Mouse (Mus musculus) CH12.LX (cell line): Measurements from ENCODE around the gene Cdc20b. TPM values are rescaled to one million over a fixed set of nuclear protein-coding genes. Genes with fewer than 3 reads are reported as not detected.
A peak's percentile ranks its signal among the peaks of the same experiment; 100 is the strongest.

Source experiments
- DNase-seq: peaks from one replicate; pipeline ENCODE4 v3.0.0-alpha.2; 2013; ENCODE audit errors: extremely low read depth
- H3K27ac ChIP-seq: 2 replicates; pipeline ENCODE4 v1.5.1; 2012; ENCODE audit warnings: low read depth, mild to moderate bottlenecking, control low read depth, moderate library complexity; ENCODE audit not compliant: insufficient read depth
- H3K27me3 ChIP-seq: replicated peaks from 2 replicates; pipeline ENCODE3; 2012; ENCODE audit warnings: inconsistent platforms
- H3K36me3 ChIP-seq, 2 experiments: replicated peaks in 1 of 2; 2 replicates each; pipeline versions ENCODE3 to v1.6.1; 2012; ENCODE audit warnings: inconsistent platforms in 1 of 2, low read length in 1 of 2, mild to moderate bottlenecking in 1 of 2, mixed read lengths in 1 of 2, moderate library complexity in 1 of 2; ENCODE audit not compliant: control insufficient read depth in 1 of 2, insufficient read depth in 1 of 2
- H3K4me1 ChIP-seq, 2 experiments: 2 replicates each; pipeline ENCODE4 v1.6.1; 2012; ENCODE audit warnings: inconsistent platforms in 1 of 2, moderate library complexity in 1 of 2; ENCODE audit not compliant: insufficient read depth in 2 of 2, control insufficient read depth in 1 of 2
- H3K4me2 ChIP-seq: 2 replicates; pipeline ENCODE4 v1.6.1; 2012; ENCODE audit warnings: low read depth, mild to moderate bottlenecking, control low read depth; ENCODE audit not compliant: poor library complexity, insufficient read depth, severe bottlenecking
- H3K4me3 ChIP-seq, 3 experiments: fragments of 150-350 bp in 1 of 3; sonication (generic) in 1 of 3; replicated peaks in 1 of 3; 2 replicates each; pipeline versions ENCODE3 to v1.5.1; 2011 to 2012; ENCODE audit warnings: low read depth in 2 of 3, low read length in 2 of 3, mild to moderate bottlenecking in 2 of 3, moderate library complexity in 2 of 3, control low read depth in 1 of 3, improper control_type of control experiment in 1 of 3, inconsistent platforms in 1 of 3, mixed read lengths in 1 of 3; ENCODE audit not compliant: poor library complexity in 1 of 3
- H3K79me2 ChIP-seq: replicated peaks from 2 replicates; pipeline ENCODE4 v1.6.1; 2012; ENCODE audit warnings: mild to moderate bottlenecking, moderate library complexity; ENCODE audit not compliant: control insufficient read depth, poor library complexity, insufficient read depth, severe bottlenecking; ENCODE audit errors: extremely low read depth
- H3K9ac ChIP-seq: 2 replicates; pipeline ENCODE4 v1.6.1; 2012; ENCODE audit warnings: low read depth, mild to moderate bottlenecking, control low read depth, moderate library complexity; ENCODE audit not compliant: insufficient read depth
- H3K9me3 ChIP-seq: replicated peaks from 2 replicates; pipeline ENCODE3; 2012; ENCODE audit warnings: low read length, inconsistent platforms, mixed read lengths
- BHLHE40 ChIP-seq: IDR thresholded peaks from 2 replicates; pipeline ENCODE4 v1.6.1; 2011; ENCODE audit warnings: mild to moderate bottlenecking, low read depth, low read length, improper control_type of control experiment
- CHD1 ChIP-seq: IDR thresholded peaks from 2 replicates; pipeline ENCODE4 v1.6.1; 2012; ENCODE audit warnings: low read depth, low read length, improper control_type of control experiment, inconsistent platforms
- CTCF ChIP-seq, 2 experiments: IDR thresholded peaks in 1 of 2; conservative IDR thresholded peaks in 1 of 2; 2 replicates each; pipeline ENCODE4 v1.5.1; 2011 to 2012; ENCODE audit warnings: low read depth in 2 of 2, low read length in 2 of 2, improper control_type of control experiment in 1 of 2, inconsistent platforms in 1 of 2, mild to moderate bottlenecking in 1 of 2, moderate library complexity in 1 of 2
- E2F4 ChIP-seq: IDR thresholded peaks from 2 replicates; pipeline ENCODE4 v1.6.1; 2011; ENCODE audit warnings: low read depth, low read length, improper control_type of control experiment; ENCODE audit not compliant: insufficient replicate concordance
- EP300 ChIP-seq: IDR thresholded peaks from 2 replicates; pipeline ENCODE4 v1.6.1; 2011; ENCODE audit warnings: low read length, improper control_type of control experiment
- ETS1 ChIP-seq: conservative IDR thresholded peaks from 2 replicates; pipeline ENCODE4 v1.6.1; 2012; ENCODE audit warnings: low read depth, mild to moderate bottlenecking, inconsistent platforms, low read length, improper control_type of control experiment, moderate library complexity
- HCFC1 ChIP-seq: IDR thresholded peaks from 2 replicates; pipeline ENCODE4 v1.6.1; 2012; ENCODE audit warnings: low read depth, mild to moderate bottlenecking, inconsistent platforms, low read length, improper control_type of control experiment
- IRF4 ChIP-seq: IDR thresholded peaks from 2 replicates; pipeline ENCODE4 v1.6.1; 2014; ENCODE audit warnings: low read depth, mild to moderate bottlenecking, inconsistent platforms, low read length, improper control_type of control experiment
- JUN ChIP-seq: IDR thresholded peaks from 2 replicates; pipeline ENCODE4 v1.6.1; 2011; ENCODE audit warnings: low read depth, mild to moderate bottlenecking, low read length, improper control_type of control experiment, moderate library complexity; ENCODE audit not compliant: insufficient read depth
- JUND ChIP-seq: conservative IDR thresholded peaks from 2 replicates; pipeline ENCODE4 v1.6.1; 2011; ENCODE audit warnings: low read depth, low read length, improper control_type of control experiment
- KAT2A ChIP-seq: IDR thresholded peaks from 2 replicates; pipeline ENCODE4 v1.6.1; 2012; ENCODE audit warnings: low read length, improper control_type of control experiment, inconsistent platforms; ENCODE audit not compliant: insufficient replicate concordance
- MAX ChIP-seq: IDR thresholded peaks from 2 replicates; pipeline ENCODE4 v1.6.1; 2011; ENCODE audit warnings: low read length, improper control_type of control experiment
- MAZ ChIP-seq: IDR thresholded peaks from 2 replicates; pipeline ENCODE4 v1.6.1; 2012; ENCODE audit warnings: low read depth, mild to moderate bottlenecking, inconsistent platforms, low read length, improper control_type of control experiment, moderate library complexity
- MEF2A ChIP-seq: IDR thresholded peaks from 2 replicates; pipeline ENCODE4 v1.6.1; 2014; ENCODE audit warnings: low read depth, mild to moderate bottlenecking, inconsistent platforms, low read length, improper control_type of control experiment, borderline replicate concordance
- MXI1 ChIP-seq: IDR thresholded peaks from 2 replicates; pipeline ENCODE4 v1.6.1; 2011; ENCODE audit warnings: mild to moderate bottlenecking, low read depth, low read length, improper control_type of control experiment
- MYC ChIP-seq: IDR thresholded peaks from 2 replicates; pipeline ENCODE4 v1.6.1; 2011; ENCODE audit warnings: low read depth, mild to moderate bottlenecking, improper control_type of control experiment, low read length
- NELFE ChIP-seq: IDR thresholded peaks from 2 replicates; pipeline ENCODE4 v1.6.1; 2011; ENCODE audit warnings: low read depth, low read length, improper control_type of control experiment
- POLR2AphosphoS2 ChIP-seq: IDR thresholded peaks from 2 replicates; pipeline ENCODE4 v1.6.1; 2011; ENCODE audit warnings: low read depth, low read length, improper control_type of control experiment
- RAD21 ChIP-seq: IDR thresholded peaks from 2 replicates; pipeline ENCODE4 v1.6.1; 2011; ENCODE audit warnings: low read depth, mild to moderate bottlenecking, low read length, improper control_type of control experiment, moderate library complexity
- RCOR1 ChIP-seq: conservative IDR thresholded peaks from 2 replicates; pipeline ENCODE4 v1.6.1; 2012; ENCODE audit warnings: low read depth, mild to moderate bottlenecking, inconsistent platforms, low read length, improper control_type of control experiment
- SIN3A ChIP-seq: IDR thresholded peaks from 2 replicates; pipeline ENCODE4 v1.6.1; 2012; ENCODE audit warnings: low read length, improper control_type of control experiment, inconsistent platforms
- SMC3 ChIP-seq: IDR thresholded peaks from 2 replicates; pipeline ENCODE4 v1.6.1; 2011; ENCODE audit warnings: low read depth, low read length, improper control_type of control experiment
- TBP ChIP-seq: conservative IDR thresholded peaks from 2 replicates; pipeline ENCODE4 v1.6.1; 2011; ENCODE audit warnings: low read depth, low read length, improper control_type of control experiment
- TCF12 ChIP-seq: IDR thresholded peaks from 2 replicates; pipeline ENCODE4 v1.6.1; 2014; ENCODE audit warnings: low read depth, mild to moderate bottlenecking, inconsistent platforms, low read length, improper control_type of control experiment
- USF1 ChIP-seq: IDR thresholded peaks from 2 replicates; pipeline ENCODE4 v1.6.1; 2014; ENCODE audit warnings: low read depth, mild to moderate bottlenecking, inconsistent platforms, low read length, improper control_type of control experiment
- ZC3H11A ChIP-seq: IDR thresholded peaks from 2 replicates; pipeline ENCODE4 v1.6.1; 2012; ENCODE audit warnings: low read depth, mild to moderate bottlenecking, inconsistent platforms, low read length, improper control_type of control experiment
- ZKSCAN1 ChIP-seq: IDR thresholded peaks from 2 replicates; pipeline ENCODE4 v1.6.1; 2012; ENCODE audit warnings: low read depth, inconsistent platforms, low read length, improper control_type of control experiment, borderline replicate concordance
- ZMIZ1 ChIP-seq: IDR thresholded peaks from 2 replicates; pipeline ENCODE4 v1.6.1; 2012; ENCODE audit warnings: low read depth, mild to moderate bottlenecking, inconsistent platforms, low read length, improper control_type of control experiment
- ZNF384 ChIP-seq: IDR thresholded peaks from 2 replicates; pipeline ENCODE4 v1.6.1; 2012; ENCODE audit warnings: low read depth, low read length, improper control_type of control experiment, inconsistent platforms
- dilution Hi-C: fragments of 300-500 bp; cut with MboI; formaldehyde crosslinking; loops from 2 replicates; pipeline ENCODE4 v1.14.3; 2020; ENCODE audit warnings: low sequenced_read_pairs; ENCODE audit not compliant: extremely low pct_unique_long_range_greater_than_20kb, extremely low pct_ligation_motif_present
- in situ Hi-C: fragments of 300-500 bp; cut with MboI; formaldehyde crosslinking; loops from 3 replicates; pipeline ENCODE4 v1.14.3; 2019; ENCODE audit warnings: low sequenced_read_pairs, low pct_ligation_motif_present, low pct_unique_long_range_greater_than_20kb, mixed read lengths
- polyA plus RNA-seq: library from polyadenylated mRNA; unstranded; fragments of >175 nt; gene quantifications from 2 replicates; pipeline ENCODE4 v1.2.1, GENCODE M21; 2012; ENCODE audit warnings: low read depth; ENCODE audit not compliant: insufficient read length
- total RNA-seq, 2 experiments: library from RNA; depleted of rRNA; stranded (reverse); fragments of 300-350 nt in 1 of 2; fragments of >200 nt in 1 of 2; gene quantifications; 2 replicates each; pipeline ENCODE4 v1.2.3; 2012 to 2014

The Cdc20b gene
- total and polyA plus RNA-seq, 3 experiments: not detected

- TF ChIP-seq ZNF384 (no peak), MAX (no peak), EP300 (no peak), IRF4 (no peak), BHLHE40 (no peak), RAD21 (no peak), JUN (no peak), RCOR1 (no peak), MXI1 (no peak), TBP (no peak), TCF12 (no peak), ZKSCAN1 (no peak), MEF2A (no peak), KAT2A (no peak), CTCF (conservative IDR thresholded peaks at IDR 0.05 in 1 of 2, IDR thresholded peaks at IDR 0.05 in 1 of 2; ENCODE audit: low read depth in 2 of 2, low read length in 2 of 2) (no peak), CHD1 (no peak), ETS1 (no peak)
- no peaks in the 10 kb centered on the region for H3K79me2 ChIP-seq
- in situ Hi-C loops: loop anchor here (5.0 to 25.0 kb wide), 3 partner anchors 47 to 747 kb away; partner anchors contain the start of genes Ankrd55 and Ccno
- dilution Hi-C loops: no loop called here
- H3K9me3 ChIP-seq: no peaks in the 10 kb centered on the region
- H3K27ac ChIP-seq: no peak overlapping the region
- H3K4me2 ChIP-seq: peak overlapping the region; percentile 93
- peaks cover 19% of the 10 kb centered on the region for H3K27me3 ChIP-seq
- DNase-seq: no peak
- H3K4me1 ChIP-seq: peaks cover 5 to 9% of the 10 kb centered on the region in 2 experiments; a peak in 1 of 4 replicates
- H3K36me3 ChIP-seq: no peaks in the 10 kb centered on the region
- peak overlapping the region in 2 of 3 experiments; percentile 49 to 61 for H3K4me3 ChIP-seq
- H3K9ac ChIP-seq: no peak overlapping the region
These were observed 532 bp upstream of the Cdc20b start for GRCm38 (mm10) chr13:113034271-113034886.

DNA sequence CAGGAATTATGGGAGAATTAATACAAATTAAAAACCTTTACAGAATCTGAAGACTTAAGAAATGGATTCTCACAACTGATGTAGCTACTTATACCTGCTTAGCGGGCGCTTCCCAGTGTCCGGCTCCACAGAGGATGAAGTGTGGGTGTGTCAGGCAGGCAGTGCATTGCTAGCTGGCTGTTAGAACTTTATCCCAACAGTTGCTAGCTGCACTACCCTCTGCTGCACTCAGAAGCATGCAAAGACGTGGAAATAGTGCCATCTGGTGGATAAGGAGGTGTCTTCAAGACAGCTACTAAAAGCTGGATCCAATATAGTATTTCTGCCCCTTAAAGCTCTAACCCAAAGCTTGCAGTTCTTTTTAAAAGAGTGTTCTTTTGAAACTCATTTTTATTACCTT lies 941 bp downstream of the Cdc20b start:
- Histone ChIP-seq H3K79me2 (no peaks in the 10 kb centered on the region), H3K4me2 (peak overlapping the region; percentile 93), H3K4me3 (no peak overlapping the region), H3K27me3 (peaks cover 19% of the 10 kb centered on the region), H3K36me3 (no peaks in the 10 kb centered on the region), H3K9ac (peak overlapping the region; percentile 26; the same call in 1 of the 2 replicates), H3K9me3 (no peaks in the 10 kb centered on the region), H3K4me1 (peaks cover 5 to 9% of the 10 kb centered on the region in 2 experiments; a peak in 1 of 4 replicates), H3K27ac (no peak overlapping the region)
- DNase-seq: peak; percentile 92
- dilution Hi-C loops: no loop called here
- TF ChIP-seq MEF2A (0 out of 2 replicates have a peak, but pooled peaks have one; percentile 35), SIN3A (peak; percentile 88), TCF12 (no peak), MAZ (no peak), RAD21 (peak; percentile 100), HCFC1 (no peak), NELFE (no peak), E2F4 (0 out of 2 replicates have a peak, but pooled peaks have one; percentile 33), SMC3 (peak; percentile 96), POLR2AphosphoS2 (no peak), ZMIZ1 (no peak), RCOR1 (no peak), MAX (0 out of 2 replicates have a peak, but pooled peaks have one; percentile 50), BHLHE40 (0 out of 2 replicates have a peak, but pooled peaks have one; percentile 13), CTCF (conservative IDR thresholded peaks at IDR 0.05 in 1 of 2, IDR thresholded peaks at IDR 0.05 in 1 of 2; ENCODE audit: low read depth in 2 of 2, low read length in 2 of 2) (peak; percentile 55 to 97), ZC3H11A (peak; percentile 82), ZNF384 (0 out of 2 replicates have a peak, but pooled peaks have one; percentile 27), CHD1 (no peak), IRF4 (peak; percentile 72), MYC (0 out of 2 replicates have a peak, but pooled peaks have one; percentile 22), JUND (0 out of 2 replicates have a peak, but pooled peaks have one; percentile 29), USF1 (no peak)
- in situ Hi-C loops: loop anchor here (10.0 to 25.0 kb wide), 2 partner anchors 361 to 749 kb away; partner anchors contain the start of gene Ankrd55
